Mouse (Mus musculus): Measurements from ENCODE around the gene Srsf10.

Srsf10 gene

DNA sequence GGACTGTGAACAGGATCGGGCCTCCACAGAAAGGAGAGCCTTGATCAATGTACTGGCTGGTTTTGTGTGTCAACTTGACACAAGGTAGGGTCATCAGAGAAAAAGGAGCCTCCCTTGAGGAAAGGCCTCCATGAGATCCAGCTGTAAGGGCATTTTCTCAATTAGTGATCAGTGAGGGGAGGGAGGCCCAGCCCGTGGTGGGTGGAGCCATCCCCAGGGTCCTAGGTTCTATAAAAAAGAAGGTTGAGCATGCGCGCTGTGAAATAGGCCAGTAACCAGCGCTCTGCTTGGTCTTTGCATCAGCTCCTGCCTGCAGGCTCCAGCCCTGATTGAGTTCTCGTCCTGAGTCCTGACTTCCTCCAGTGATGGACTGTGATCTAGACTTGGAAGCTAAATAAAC, 29.0 kb downstream of the Srsf10 start:
- no peak for DNase-seq (ENCODE audit: low read depth)

GRCm38 (mm10) chr4:135885676-135886075, 30.1 kb downstream of the Srsf10 start:
- no peak for DNase-seq (ENCODE audit: low read depth)

DNA sequence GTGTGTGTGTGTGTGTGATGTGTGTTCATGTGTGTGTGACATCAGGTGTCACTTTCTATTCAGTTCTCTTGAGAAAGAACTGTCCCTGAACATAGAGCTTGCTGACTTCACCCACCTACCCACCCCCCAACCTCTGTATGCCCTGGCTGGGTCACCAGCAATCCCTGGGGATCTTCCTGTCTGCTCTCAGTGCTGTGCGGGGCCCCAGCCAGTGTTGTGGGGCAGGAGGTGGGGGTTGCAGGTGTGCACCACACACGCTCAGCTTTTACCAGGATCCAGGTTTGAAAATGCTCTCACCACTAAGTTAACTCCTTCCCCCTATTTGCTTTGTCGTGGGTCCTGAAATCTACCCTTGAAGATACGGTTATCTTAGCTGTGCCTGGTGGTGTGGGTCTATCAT, 30.6 kb downstream of the Srsf10 start:
- no peak for DNase-seq (ENCODE audit: low read depth)

- no peak for DNase-seq (ENCODE audit: low read depth)
Observed at GRCm38 (mm10) chr4:135888448-135889057, 33.0 kb downstream of the Srsf10 start.

- no peak for DNase-seq (ENCODE audit: low read depth)
Observed at GRCm38 (mm10) chr4:135889146-135889883, 33.8 kb downstream of the Srsf10 start.

GRCm38 (mm10) chr4:135889884-135890283, 34.3 kb downstream of the Srsf10 start:
- DNase-seq (ENCODE audit: low read depth) = peak; percentile 71

DNA sequence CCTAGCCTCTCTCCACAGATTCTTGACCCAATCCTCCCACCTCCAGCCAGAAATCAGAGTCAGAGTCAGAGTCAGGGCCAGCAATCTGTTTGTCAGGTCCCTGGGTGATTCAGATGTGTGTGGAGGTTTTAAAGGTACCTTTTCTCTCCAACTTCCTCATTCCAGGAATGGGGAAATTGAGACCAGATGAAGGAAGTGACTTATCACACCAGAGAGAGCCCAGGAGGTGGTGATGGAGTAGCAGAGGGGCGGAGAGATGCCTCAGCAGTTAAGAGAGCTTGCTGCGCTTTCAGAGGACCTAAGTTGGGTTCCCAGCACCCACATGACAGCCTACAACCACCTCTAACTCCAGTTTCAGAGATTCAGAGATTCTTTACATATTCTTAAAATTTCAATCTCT, 36.0 kb downstream of the Srsf10 start:
- no peak for DNase-seq (ENCODE audit: low read depth)

DNA sequence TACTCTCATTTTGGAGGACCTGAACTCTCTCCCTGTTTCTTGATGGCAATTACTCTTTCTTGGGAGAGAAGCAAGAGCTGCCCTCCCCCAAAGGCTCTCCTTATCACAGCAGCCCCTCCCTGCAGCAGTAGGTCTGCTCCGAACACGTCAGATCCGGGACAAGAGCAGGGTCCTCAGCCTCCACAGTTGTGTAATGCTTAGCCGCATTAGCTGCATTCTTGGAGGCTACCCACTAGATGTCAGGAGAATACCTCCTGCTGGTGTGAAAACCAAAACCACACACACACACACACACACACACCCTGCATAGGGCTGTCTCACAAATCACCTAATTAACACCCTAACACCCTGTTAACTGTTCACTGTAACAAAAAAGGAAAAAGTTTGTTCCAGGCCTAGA, 37.3 kb downstream of the Srsf10 start:
- DNase-seq (ENCODE audit: low read depth) = no peak

- no peak for DNase-seq (ENCODE audit: low read depth)
Observed at GRCm38 (mm10) chr4:135895071-135895571, 39.6 kb downstream of the Srsf10 start, which contains the start of gene Cnr2. Cnr2 (plus strand) TSS chr4:135895394.

GRCm38 (mm10) chr4:135896157-135896556, 40.6 kb downstream of the Srsf10 start:
- no peak for DNase-seq (ENCODE audit: low read depth)

GRCm38 (mm10) chr4:135898380-135899049, 43.0 kb downstream of the Srsf10 start:
- no peak for DNase-seq (ENCODE audit: low read depth)

- no peak for DNase-seq (ENCODE audit: low read depth)
Observed at GRCm38 (mm10) chr4:135899050-135899448, 43.5 kb downstream of the Srsf10 start.

- no peak for DNase-seq (ENCODE audit: low read depth)
Observed at GRCm38 (mm10) chr4:135900008-135900407, 44.5 kb downstream of the Srsf10 start.

GRCm38 (mm10) chr4:135902606-135903242, 47.2 kb downstream of the Srsf10 start:
- no peak for DNase-seq (ENCODE audit: low read depth)

DNA sequence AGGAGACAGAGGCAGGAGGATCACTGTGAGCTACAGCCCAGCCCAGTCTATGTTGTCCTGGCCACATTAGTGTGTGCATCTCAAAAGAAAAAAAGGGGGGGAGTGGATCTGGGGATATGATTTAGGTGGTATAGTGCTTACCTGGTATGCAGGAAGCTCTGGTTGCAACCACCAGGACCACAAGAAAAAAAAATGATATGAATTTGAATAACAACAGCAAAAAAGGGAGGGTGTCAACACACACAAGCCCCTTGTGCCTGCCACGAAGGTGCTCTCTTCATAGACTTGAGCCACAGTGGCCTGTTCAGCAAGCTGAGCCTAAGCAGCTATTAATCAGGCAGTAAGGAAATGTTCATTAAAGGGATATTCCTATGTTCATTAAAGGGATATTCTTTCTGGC, 49.3 kb downstream of the Srsf10 start:
- no peak for DNase-seq (ENCODE audit: low read depth)

DNA sequence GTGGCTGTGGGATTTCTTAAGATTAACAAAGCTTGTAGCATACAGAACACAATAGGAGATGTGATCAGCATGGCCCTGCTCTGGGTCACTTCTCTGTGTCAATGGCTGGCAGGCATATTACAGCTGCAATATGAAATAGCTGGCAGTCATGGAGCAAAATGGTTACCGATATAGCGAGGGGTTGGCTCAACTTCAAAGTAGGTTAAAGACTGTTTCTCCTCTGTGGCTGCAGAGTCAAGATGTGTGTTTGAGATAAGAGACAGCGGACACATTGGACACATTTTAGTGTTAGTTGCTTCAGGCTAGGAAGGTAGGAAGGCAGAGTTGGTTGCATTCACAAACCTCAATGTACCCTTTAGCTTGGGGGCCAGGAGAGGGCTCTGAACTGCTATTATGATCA, 51.1 kb downstream of the Srsf10 start:
- no peak for DNase-seq (ENCODE audit: low read depth)

DNA sequence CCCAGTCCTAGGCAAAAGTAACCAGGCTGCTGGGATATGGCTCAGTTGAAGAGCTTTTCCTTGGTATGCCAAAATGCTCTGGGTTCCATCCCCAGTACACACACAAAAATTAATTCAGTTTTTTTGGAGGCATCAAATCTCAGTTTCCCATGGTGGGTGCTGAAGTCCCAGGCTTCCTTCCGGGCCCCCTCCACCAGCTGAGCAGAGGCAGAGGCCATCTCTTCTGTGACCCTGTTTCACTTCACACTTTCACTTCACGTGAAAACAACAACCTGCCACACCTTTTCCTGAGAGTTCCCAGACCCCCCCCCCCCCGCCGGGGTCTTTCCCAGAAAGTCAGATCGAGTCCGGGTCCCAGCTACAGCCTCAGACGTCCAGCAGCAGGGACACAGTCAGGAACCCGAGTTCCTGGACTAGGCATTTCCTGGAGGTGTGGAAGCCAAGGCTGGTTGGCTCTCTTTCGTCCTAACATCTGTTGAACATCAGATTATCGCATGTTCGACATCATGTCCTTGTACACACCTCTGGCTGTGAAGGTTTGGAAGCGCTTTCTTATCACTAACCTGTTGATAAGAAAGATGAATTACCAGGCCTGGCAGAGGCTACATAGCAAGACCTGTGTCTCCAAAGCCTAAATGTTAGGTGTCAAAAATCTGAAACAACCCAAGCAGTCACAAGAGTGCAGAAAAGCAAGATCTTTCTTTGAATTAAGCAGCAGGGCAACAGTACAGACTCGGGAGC, 53.9 kb downstream of the Srsf10 start:
- DNase-seq (ENCODE audit: low read depth) = no peak

GRCm38 (mm10) chr4:135911531-135911930, 56.0 kb downstream of the Srsf10 start:
- DNase-seq (ENCODE audit: low read depth) = no peak

DNA sequence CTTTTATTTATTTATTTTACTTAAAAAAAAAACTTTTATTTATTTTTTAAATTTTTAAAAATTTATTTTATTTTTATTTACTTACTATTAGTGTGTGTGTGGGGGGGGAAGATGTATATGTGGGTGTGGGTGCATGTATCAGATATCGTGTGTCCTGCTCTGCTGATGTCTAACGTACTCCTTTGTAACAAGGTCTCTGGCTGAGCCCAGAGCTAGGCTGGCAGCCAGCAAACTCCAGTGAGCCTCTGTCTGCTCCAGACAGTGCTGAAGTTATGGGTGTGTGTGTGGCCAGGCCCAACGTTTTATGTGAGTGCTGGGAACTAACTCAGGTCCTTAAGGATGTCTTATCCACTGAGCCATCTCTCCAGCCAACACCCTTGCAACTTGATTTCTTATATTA, 56.6 kb downstream of the Srsf10 start:
- peak; percentile 7 for DNase-seq (ENCODE audit: low read depth)

DNA sequence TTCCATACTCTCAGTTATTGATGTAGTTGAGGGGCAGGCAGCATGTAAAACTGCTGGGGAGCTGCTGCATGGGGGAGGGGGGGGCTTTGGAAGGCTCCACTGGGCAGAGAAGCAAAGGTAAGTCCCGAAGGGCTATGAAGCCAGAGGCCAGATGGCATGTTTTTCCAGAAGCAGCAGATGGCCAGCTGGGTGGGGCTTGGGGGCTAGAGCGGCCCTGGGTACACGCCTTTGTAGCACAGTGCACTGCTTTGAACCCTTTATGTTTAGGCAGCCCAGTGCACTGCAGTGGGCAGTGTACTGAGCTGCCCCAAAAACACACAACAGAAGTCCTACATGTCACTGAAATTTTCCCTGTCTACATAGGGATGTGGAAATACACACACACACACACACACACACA, 57.3 kb downstream of the Srsf10 start:
- no peak for DNase-seq (ENCODE audit: low read depth)

- no peak for DNase-seq (ENCODE audit: low read depth)
Observed at GRCm38 (mm10) chr4:135913433-135913832, 57.9 kb downstream of the Srsf10 start.
